Mouse (Mus musculus) liver, embryonic 14.5 days (tissue): ENCODE data around the gene Lztr1. TPM values are rescaled to one million over a fixed set of nuclear protein-coding genes. Genes with fewer than 3 reads are reported as not detected.
A peak's percentile ranks its signal among the peaks of the same experiment; 100 is the strongest.

ENCODE experiments used
- ATAC-seq: fragments of 200-750 bp; cut with Nextera tagmentation; 2 replicates; pipeline ENCODE4 v1.8.0; 2017; ENCODE audit warnings: moderate number of reproducible peaks, mild to moderate bottlenecking, moderate library complexity; ENCODE audit not compliant: insufficient read depth
- DNase-seq, 3 experiments: peaks; one replicate each; pipeline ENCODE4 v3.0.0-alpha.2; 2012 to 2013; ENCODE audit warnings: low read depth in 3 of 3, low spot score in 3 of 3
- H3K27ac ChIP-seq: fragments of 300-500 bp; sonication (generic); 2 replicates; pipeline ENCODE4 v1.5.1; 2014; ENCODE audit warnings: moderate library complexity, mild to moderate bottlenecking, control low read depth, inconsistent platforms
- H3K27me3 ChIP-seq: fragments of 300-500 bp; sonication (generic); 2 replicates; pipeline ENCODE4 v1.6.1; 2014; ENCODE audit warnings: mild to moderate bottlenecking, low read length, moderate library complexity; ENCODE audit not compliant: control insufficient read depth, insufficient read depth
- H3K36me3 ChIP-seq: fragments of 300-500 bp; sonication (generic); replicated peaks from 2 replicates; pipeline ENCODE4 v1.6.1; 2014; ENCODE audit warnings: low read depth; ENCODE audit not compliant: control insufficient read depth, insufficient read depth
- H3K4me1 ChIP-seq, 2 experiments: fragments of 200-500 bp in 1 of 2; fragments of 300-500 bp in 1 of 2; sonication (generic) in 1 of 2; replicated peaks; 2 replicates each; pipeline ENCODE4 v1.6.1; 2012 to 2014; ENCODE audit warnings: antibody characterized with exemption in 1 of 2, inconsistent platforms in 1 of 2, low read length in 1 of 2; ENCODE audit not compliant: control insufficient read depth in 2 of 2, insufficient read depth in 2 of 2
- H3K4me2 ChIP-seq: fragments of 300-500 bp; sonication (generic); 2 replicates; pipeline ENCODE4 v1.6.1; 2014; ENCODE audit warnings: low read depth, mild to moderate bottlenecking, control low read depth, moderate library complexity
- H3K4me3 ChIP-seq, 2 experiments: fragments of 200-500 bp in 1 of 2; fragments of 300-500 bp in 1 of 2; sonication (generic) in 1 of 2; 2 replicates each; pipeline ENCODE4 v1.5.1; 2012 to 2014; ENCODE audit warnings: low read depth in 2 of 2, low read length in 2 of 2, mild to moderate bottlenecking in 2 of 2, control low read depth in 1 of 2, inconsistent platforms in 1 of 2, moderate library complexity in 1 of 2; ENCODE audit not compliant: insufficient read depth in 1 of 2
- H3K9ac ChIP-seq: fragments of 300-500 bp; sonication (generic); replicated peaks from 2 replicates; pipeline ENCODE4 v1.6.1; 2014; ENCODE audit warnings: mild to moderate bottlenecking, control low read depth, moderate library complexity
- H3K9me3 ChIP-seq: fragments of 300-500 bp; sonication (generic); 2 replicates; pipeline ENCODE4 v1.6.1; 2016; ENCODE audit warnings: low read length, mixed read lengths; ENCODE audit not compliant: control insufficient read depth
- CTCF ChIP-seq: IDR thresholded peaks from 2 replicates; pipeline ENCODE4 v1.5.1; 2016; ENCODE audit warnings: antibody characterized with exemption, low read depth, control low read depth
- EP300 ChIP-seq: IDR thresholded peaks from 2 replicates; pipeline ENCODE4 v1.6.1; 2016; ENCODE audit warnings: antibody characterized with exemption, low read depth
- WGBS: fragments of 180-500 bp; shearing (Covaris S2); extraction: QIAGEN DNeasy Blood & Tissue Kit; methylation state at CpG from one replicate; pipeline ENCODE4 v1.1.7; 2014; ENCODE audit not compliant: insufficient replicate concordance; 5-methylcytosine and 5-hydroxymethylcytosine counted together
- polyA plus RNA-seq, 2 experiments: library from polyadenylated mRNA; depleted of rRNA in 1 of 2; stranded (reverse) in 1 of 2; unstranded in 1 of 2; fragments of >200 nt; fragmentation: Nextera tagmentation in 1 of 2; extraction: Ambion mirVana in 1 of 2; gene quantifications; 2 replicates each; pipeline versions ENCODE4 v1.2.1 to v1.2.3; 2012 to 2014

Lztr1 gene
- polyA plus RNA-seq, 2 experiments: 15.5 to 32.5 TPM

DNA sequence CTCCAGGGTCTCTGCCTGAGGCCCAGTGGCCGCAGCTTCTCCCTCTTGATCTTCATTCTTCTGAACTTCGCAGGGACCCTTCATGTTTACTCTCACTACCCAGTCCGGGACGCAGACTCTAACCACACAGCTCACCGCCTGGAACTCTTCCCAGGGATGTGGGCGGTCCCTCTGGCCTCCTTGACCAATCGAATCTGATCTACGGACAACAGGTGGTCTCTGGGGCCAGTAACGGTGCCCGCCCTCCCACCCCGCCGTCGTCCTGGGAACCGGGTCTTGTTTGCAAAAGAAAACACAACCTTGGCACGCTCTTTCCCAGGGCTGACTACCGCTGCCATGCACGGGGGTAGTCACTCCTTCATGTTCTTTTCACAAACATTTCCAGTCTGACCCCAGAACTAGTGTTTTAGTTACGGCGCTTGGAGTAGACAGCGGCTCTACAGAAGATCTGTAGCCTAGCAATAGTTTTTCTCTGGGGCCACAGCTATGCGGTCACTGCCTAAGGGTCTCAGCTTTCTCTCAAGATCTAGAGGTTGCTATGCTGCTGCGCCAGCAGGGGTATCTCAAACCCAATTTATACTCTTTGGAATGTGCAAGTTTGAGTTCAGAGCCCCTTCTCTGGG lies 52.8 kb downstream of the Lztr1 start, which contains the start of gene Lrrc74b:
Gene Lrrc74b, minus strand, starts transcription at position 120 of the 623 bp plus-strand sequence.
- H3K4me3 ChIP-seq: peak within 1 kb of the TSS in 1 of 2 experiments; percentile 19; a peak in 2 of 4 replicates
- ATAC-seq: no peak
- no peak within 1 kb of the TSS for H3K27ac ChIP-seq
- H3K27me3 ChIP-seq: peaks cover 2% of the 10 kb centered on the region; the same call in 1 of the 2 replicates
- no peak within 1 kb of the TSS for H3K9ac ChIP-seq
- H3K9me3 ChIP-seq: no peaks in the 10 kb centered on the region
- H3K36me3 ChIP-seq: no peaks in the 10 kb centered on the region
- DNase-seq: no peak
- TF ChIP-seq CTCF: no peak
- H3K4me2 ChIP-seq: peak within 1 kb of the TSS; percentile 45
- H3K4me1 ChIP-seq: peaks cover 5 to 14% of the 10 kb centered on the region in 2 experiments
- 7% methylated on average over 22 of the region's 22 CpGs for WGBS

GRCm38 (mm10) chr16:17561751-17562208 lies 53.3 kb downstream of the Lztr1 start, which contains the start of gene P2rx6:
Gene P2rx6, plus strand, starts transcription at chr16:17561885.
- DNase-seq (no peak), ATAC-seq (no peak)
- Histone ChIP-seq H3K4me3 (peak within 1 kb of the TSS in 1 of 2 experiments; percentile 19; a peak in 2 of 4 replicates), H3K27ac (no peak within 1 kb of the TSS), H3K9ac (no peak within 1 kb of the TSS), H3K36me3 (no peaks in the 10 kb centered on the region), H3K4me2 (peak within 1 kb of the TSS; percentile 45), H3K9me3 (no peaks in the 10 kb centered on the region), H3K4me1 (peaks cover 5 to 14% of the 10 kb centered on the region in 2 experiments), H3K27me3 (peaks cover 2% of the 10 kb centered on the region; the same call in 1 of the 2 replicates)
- TF ChIP-seq EP300 (no peak), CTCF (no peak)
- 5% methylated on average over 10 of the region's 10 CpGs for WGBS

GRCm38 (mm10) chr16:17563580-17563979 lies 55.1 kb downstream of the Lztr1 start:
- TF ChIP-seq CTCF (no peak), EP300 (no peak)
- peaks cover 2% of the 10 kb centered on the region; the same call in 1 of the 2 replicates for H3K27me3 ChIP-seq
- no peak overlapping the region for H3K4me3 ChIP-seq
- DNase-seq: no peak
- no peaks in the 10 kb centered on the region for H3K9me3 ChIP-seq
- H3K36me3 ChIP-seq: no peaks in the 10 kb centered on the region
- H3K9ac ChIP-seq: no peak overlapping the region
- H3K4me1 ChIP-seq: peaks cover 5 to 9% of the 10 kb centered on the region in 2 experiments
- WGBS: 23% methylated on average over 1 of the region's 1 CpGs
- no peak overlapping the region for H3K4me2 ChIP-seq
- no peak for ATAC-seq
- no peak overlapping the region for H3K27ac ChIP-seq

DNA sequence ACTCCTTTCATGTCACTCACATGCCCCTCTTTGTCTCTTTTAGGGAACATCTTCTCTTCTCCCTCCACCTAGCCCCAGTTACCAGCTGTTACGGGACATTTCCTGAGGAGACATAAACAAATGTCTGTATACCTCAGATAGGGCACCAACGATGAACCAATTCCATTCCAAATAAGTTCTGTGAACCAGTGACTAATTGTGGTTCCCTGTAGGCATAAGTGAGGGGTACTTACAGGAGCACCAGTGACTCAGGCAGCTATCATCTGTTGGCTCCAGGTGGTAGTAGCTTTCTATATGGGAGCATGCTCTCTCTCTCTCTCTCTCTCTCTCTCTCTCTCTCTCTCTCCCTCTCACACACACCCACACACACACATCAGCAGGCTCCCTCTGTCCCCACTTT lies 55.7 kb downstream of the Lztr1 start:
- Histone ChIP-seq H3K36me3 (no peaks in the 10 kb centered on the region), H3K4me2 (no peak overlapping the region), H3K27ac (no peak overlapping the region), H3K9me3 (no peaks in the 10 kb centered on the region), H3K27me3 (peaks cover 2% of the 10 kb centered on the region; the same call in 1 of the 2 replicates), H3K4me1 (peaks cover 4 to 5% of the 10 kb centered on the region in 2 experiments; a peak in 3 of 4 replicates), H3K4me3 (no peak overlapping the region), H3K9ac (no peak overlapping the region)
- 44% methylated on average over 2 of the region's 2 CpGs for WGBS
- ATAC-seq (no peak), DNase-seq (no peak)
- TF ChIP-seq CTCF: no peak
- TF ChIP-seq EP300: no peak

GRCm38 (mm10) chr16:17564771-17565170 lies 56.3 kb downstream of the Lztr1 start:
- 28% methylated on average over 3 of the region's 3 CpGs for WGBS
- H3K36me3 ChIP-seq: no peaks in the 10 kb centered on the region
- H3K4me3 ChIP-seq: no peak overlapping the region
- peaks cover 4 to 5% of the 10 kb centered on the region in 2 experiments; a peak in 3 of 4 replicates for H3K4me1 ChIP-seq
- H3K27ac ChIP-seq: no peak overlapping the region
- DNase-seq (no peak), ATAC-seq (no peak)
- H3K9ac ChIP-seq: no peak overlapping the region
- no peak overlapping the region for H3K4me2 ChIP-seq
- no peaks in the 10 kb centered on the region for H3K9me3 ChIP-seq
- peaks cover 2% of the 10 kb centered on the region; the same call in 1 of the 2 replicates for H3K27me3 ChIP-seq
- TF ChIP-seq EP300: no peak
- TF ChIP-seq CTCF: no peak
